Mouse (Mus musculus) layer of hippocampus, adult 18-20 months (tissue): ENCODE measurements at regions not wholly inside any gene's neighbourhood (a gene's known extent, or its start where the extent isn't known, plus 50 kb on each side); places are given as distances from the start of the nearest gene placed in this dataset.
A peak's percentile ranks its signal among the peaks of the same experiment; 100 is the strongest.

Experiments used
- DNase-seq, 2 experiments: peaks; one replicate each; pipeline ENCODE4 v3.0.0; 2022; ENCODE audit warnings: low spot score in 2 of 2

DNA sequence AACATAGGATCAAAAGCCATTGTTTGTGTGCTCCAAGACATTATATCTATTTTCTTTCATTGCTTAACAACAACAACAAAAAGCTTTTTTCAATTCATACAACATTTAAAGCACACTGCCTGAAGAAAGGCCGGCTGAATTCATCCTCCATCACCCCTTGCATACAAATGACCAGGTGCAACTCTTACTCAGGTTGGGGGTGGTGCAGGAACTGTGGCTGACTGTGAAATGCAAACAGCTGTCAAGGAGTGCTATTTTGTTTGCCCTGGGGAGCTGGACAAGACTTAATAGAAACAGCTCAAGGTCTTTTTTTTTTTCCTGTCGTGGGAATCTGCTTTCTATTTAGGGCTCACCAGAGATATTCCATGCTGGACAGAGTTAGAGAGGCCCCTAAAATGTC, 406.6 kb upstream of the Cldn34d start:
- no peak for DNase-seq

- DNase-seq: no peak
Measured at GRCm38 (mm10) chrX:77013890-77014289, 411.2 kb upstream of the Cldn34d start.

- DNase-seq: peak; percentile 5 to 8
Measured at GRCm38 (mm10) chrX:77050401-77051381, 448.0 kb upstream of the Cldn34d start.

DNA sequence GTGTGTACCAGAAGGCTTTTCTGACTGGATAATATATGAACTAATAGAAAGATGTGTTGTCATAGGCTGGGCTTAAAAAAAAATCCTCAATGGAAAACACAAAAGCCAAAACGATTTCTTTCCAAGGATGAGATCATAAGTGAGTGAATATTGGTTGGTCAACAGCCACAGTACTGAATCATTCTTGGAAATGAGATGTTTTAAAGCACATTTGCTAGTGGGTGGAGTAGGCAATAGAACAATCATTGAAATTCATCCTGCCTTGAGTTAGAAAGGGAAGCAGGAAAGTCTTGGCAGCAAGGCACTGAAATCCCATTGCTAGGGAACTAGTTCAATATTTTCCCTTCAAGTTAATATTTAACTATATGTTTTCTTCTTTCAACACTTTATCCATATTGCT, 449.3 kb upstream of the Cldn34d start:
- DNase-seq: peak in 1 of 2 experiments; percentile 25

DNA sequence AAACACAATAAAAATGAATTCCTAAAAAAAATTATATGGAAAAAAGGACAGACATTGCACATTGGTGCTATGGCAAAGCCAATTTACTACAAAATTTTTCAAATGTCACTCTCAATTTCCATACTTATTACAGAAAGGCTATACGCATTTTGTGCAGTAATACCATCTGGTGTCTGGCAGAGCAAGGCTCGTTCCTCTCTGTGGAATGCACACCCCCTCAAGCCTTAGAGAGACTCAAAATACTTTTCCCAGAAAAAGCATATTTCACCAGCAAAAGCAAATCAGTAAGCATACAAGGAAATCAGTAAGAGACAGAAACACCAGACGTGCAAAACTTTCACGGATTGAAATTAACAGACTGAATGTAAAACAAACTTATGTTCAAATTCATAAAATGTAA, 431.0 kb upstream of the Tbl1x start:
- peak; percentile 22 to 41 for DNase-seq

- DNase-seq: no peak
Measured at GRCm38 (mm10) chrX:77082716-77083115, 428.1 kb upstream of the Tbl1x start.

GRCm38 (mm10) chrX:77121761-77122160, 389.1 kb upstream of the Tbl1x start:
- DNase-seq: no peak
